Mouse (Mus musculus): Measurements from ENCODE around the gene Malrd1. TPM values are rescaled to one million over a fixed set of nuclear protein-coding genes. Genes with fewer than 3 reads are reported as not detected.

Malrd1 gene
- polyA plus RNA-seq, 1 experiment, result 0.07 TPM

- WGBS, result 85% methylated on average over 2 of the region's 2 CpGs
- no peak for DNase-seq
- TF ChIP-seq CTCF (IDR thresholded peaks at IDR 0.05; ENCODE audit: borderline replicate concordance, control insufficient read depth, extremely low read depth, insufficient read depth, low read length, poor library complexity), result no peak
- no peak for TF ChIP-seq POLR2A (IDR thresholded peaks at IDR 0.05; ENCODE audit: control insufficient read depth, extremely low read depth, insufficient read depth, low read length, poor library complexity)
- Histone ChIP-seq H3K4me1 (replicated peaks; ENCODE audit: control insufficient read depth, insufficient read depth, low read length) (no peaks in the 10 kb centered on the region), H3K27me3 (ENCODE audit: control insufficient read depth, insufficient read depth, low read length) (no peaks in the 10 kb centered on the region), H3K36me3 (ENCODE audit: control insufficient read depth, insufficient read depth, low read length) (no peaks in the 10 kb centered on the region), H3K4me3 (ENCODE audit: control insufficient read depth, insufficient read depth, low read length) (no peak overlapping the region), H3K27ac (ENCODE audit: control insufficient read depth, insufficient read depth, low read length) (no peak overlapping the region)
These were observed 683.7 kb downstream of the Malrd1 start for GRCm38 (mm10) chr2:16210016-16210415.

DNA sequence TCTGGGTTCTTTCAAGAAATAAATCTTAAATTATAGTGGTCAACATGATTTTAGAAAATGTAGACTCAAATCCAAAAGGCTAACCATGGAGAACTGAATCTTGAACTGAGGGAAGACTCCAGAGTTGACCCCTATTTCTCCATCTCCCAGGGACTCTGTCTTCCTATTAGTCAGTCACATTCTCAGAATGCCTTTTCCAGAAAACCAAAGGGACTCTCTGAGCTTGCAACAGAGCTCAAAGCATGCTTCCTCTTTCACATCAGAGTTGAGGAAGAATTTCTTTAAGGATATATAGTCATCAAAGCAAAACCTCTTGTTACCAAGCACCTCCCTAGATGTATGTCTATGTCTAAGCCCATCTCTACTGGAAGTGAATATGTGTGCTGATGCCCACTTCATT lies 686.5 kb downstream of the Malrd1 start:
- Histone ChIP-seq H3K4me3 (ENCODE audit: control insufficient read depth, insufficient read depth, low read length) (no peak overlapping the region), H3K4me1 (replicated peaks; ENCODE audit: control insufficient read depth, insufficient read depth, low read length) (no peaks in the 10 kb centered on the region), H3K27ac (ENCODE audit: control insufficient read depth, insufficient read depth, low read length) (no peak overlapping the region), H3K36me3 (ENCODE audit: control insufficient read depth, insufficient read depth, low read length) (no peaks in the 10 kb centered on the region), H3K27me3 (ENCODE audit: control insufficient read depth, insufficient read depth, low read length) (no peaks in the 10 kb centered on the region)
- DNase-seq, result no peak
- TF ChIP-seq CTCF (IDR thresholded peaks at IDR 0.05; ENCODE audit: borderline replicate concordance, control insufficient read depth, extremely low read depth, insufficient read depth, low read length, poor library complexity) (no peak), POLR2A (IDR thresholded peaks at IDR 0.05; ENCODE audit: control insufficient read depth, extremely low read depth, insufficient read depth, low read length, poor library complexity) (no peak)

DNA sequence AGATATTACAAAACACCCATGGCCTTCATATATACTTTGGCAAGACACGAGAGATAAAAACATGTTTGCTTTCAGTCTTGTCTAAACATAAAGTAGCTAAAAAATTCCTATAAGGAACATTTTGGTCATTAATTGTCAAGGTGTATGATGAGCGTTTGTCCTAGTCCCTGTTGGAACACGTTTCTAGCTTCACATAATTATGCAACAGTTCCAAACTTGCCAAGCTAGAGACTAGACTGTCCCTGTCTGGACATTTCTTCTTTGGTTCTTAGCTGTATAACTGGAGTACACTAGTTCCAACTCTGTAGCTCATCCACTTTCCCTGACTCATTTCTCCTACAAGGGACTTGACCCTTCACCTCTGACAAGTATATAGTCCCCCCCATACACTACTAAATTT lies 687.8 kb downstream of the Malrd1 start:
- whole genome bisulfite sequencing, result 94% methylated on average over 3 of the region's 3 CpGs
- TF ChIP-seq CTCF (IDR thresholded peaks at IDR 0.05; ENCODE audit: borderline replicate concordance, control insufficient read depth, extremely low read depth, insufficient read depth, low read length, poor library complexity) (no peak), POLR2A (IDR thresholded peaks at IDR 0.05; ENCODE audit: control insufficient read depth, extremely low read depth, insufficient read depth, low read length, poor library complexity) (no peak)

DNA sequence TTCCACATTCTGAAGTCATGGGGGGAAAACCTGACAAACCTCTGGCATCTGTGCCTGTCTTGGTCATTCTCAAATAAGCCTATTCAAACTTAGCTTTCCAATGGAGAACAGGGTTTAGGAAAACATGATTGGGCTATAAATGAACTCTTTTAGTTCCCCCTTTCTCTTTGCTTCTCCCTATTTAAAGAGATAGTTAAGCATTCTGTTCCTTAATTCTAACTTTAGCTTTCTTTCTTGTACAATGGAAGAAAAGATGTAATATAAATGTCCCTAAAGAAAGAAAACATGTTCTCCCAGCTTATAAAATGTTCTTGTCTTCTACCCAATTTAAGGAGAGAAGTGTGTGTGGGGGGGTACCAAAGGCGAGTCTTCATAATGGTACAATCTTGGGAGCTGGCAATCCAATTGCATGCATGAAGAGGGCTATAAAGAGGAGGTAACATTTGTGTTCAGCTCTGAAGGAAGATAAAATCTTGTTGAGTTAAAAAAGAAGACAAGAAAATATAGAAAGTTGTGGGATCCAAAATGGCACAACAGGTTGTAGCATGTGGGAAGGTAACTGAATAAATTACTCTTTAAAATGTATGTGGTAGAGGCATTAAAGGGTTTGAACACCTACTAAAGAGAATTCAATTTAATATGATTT lies 702.0 kb downstream of the Malrd1 start:
- TF ChIP-seq POLR2A (IDR thresholded peaks at IDR 0.05; ENCODE audit: control insufficient read depth, extremely low read depth, insufficient read depth, low read length, poor library complexity) (no peak), CTCF (IDR thresholded peaks at IDR 0.05; ENCODE audit: borderline replicate concordance, control insufficient read depth, extremely low read depth, insufficient read depth, low read length, poor library complexity) (no peak)
- 92% methylated on average over 1 of the region's 1 CpGs for WGBS
- no peak for DNase-seq
- Histone ChIP-seq H3K27me3 (ENCODE audit: control insufficient read depth, insufficient read depth, low read length) (no peaks in the 10 kb centered on the region), H3K36me3 (ENCODE audit: control insufficient read depth, insufficient read depth, low read length) (no peaks in the 10 kb centered on the region), H3K4me3 (ENCODE audit: control insufficient read depth, insufficient read depth, low read length) (no peak overlapping the region), H3K4me1 (replicated peaks; ENCODE audit: control insufficient read depth, insufficient read depth, low read length) (no peaks in the 10 kb centered on the region), H3K27ac (ENCODE audit: control insufficient read depth, insufficient read depth, low read length) (no peak overlapping the region)

More for the DNA sequence above, 687.8 kb downstream of the Malrd1 start:
- no peak for DNase-seq
- H3K36me3 ChIP-seq (ENCODE audit: control insufficient read depth, insufficient read depth, low read length), result no peaks in the 10 kb centered on the region
- no peak overlapping the region for H3K4me3 ChIP-seq (ENCODE audit: control insufficient read depth, insufficient read depth, low read length)
- no peaks in the 10 kb centered on the region for H3K4me1 ChIP-seq (replicated peaks; ENCODE audit: control insufficient read depth, insufficient read depth, low read length)
- no peaks in the 10 kb centered on the region for H3K27me3 ChIP-seq (ENCODE audit: control insufficient read depth, insufficient read depth, low read length)
- no peak overlapping the region for H3K27ac ChIP-seq (ENCODE audit: control insufficient read depth, insufficient read depth, low read length)

DNA sequence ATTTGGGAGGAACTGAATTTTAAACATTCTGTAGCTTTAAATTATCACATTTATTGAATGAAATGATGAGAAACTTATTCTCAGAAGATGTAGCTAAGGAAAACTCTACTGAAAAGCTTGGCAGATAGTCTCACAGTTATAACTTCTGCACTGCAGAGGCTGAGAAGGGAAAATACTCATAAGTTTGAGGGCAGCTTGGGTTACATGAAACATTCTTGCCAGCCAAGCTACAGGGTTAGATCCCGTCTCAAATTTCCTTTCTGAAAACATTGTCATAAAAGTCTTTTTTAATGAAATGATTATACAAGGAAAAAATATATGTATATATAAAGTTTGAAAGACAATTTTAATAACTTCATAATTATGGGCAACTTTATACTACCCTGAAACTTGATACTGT lies 714.6 kb downstream of the Malrd1 start:
- no peak overlapping the region for H3K4me3 ChIP-seq (ENCODE audit: control insufficient read depth, insufficient read depth, low read length)
- H3K36me3 ChIP-seq (ENCODE audit: control insufficient read depth, insufficient read depth, low read length), result no peaks in the 10 kb centered on the region
- TF ChIP-seq POLR2A (IDR thresholded peaks at IDR 0.05; ENCODE audit: control insufficient read depth, extremely low read depth, insufficient read depth, low read length, poor library complexity) (no peak), CTCF (IDR thresholded peaks at IDR 0.05; ENCODE audit: borderline replicate concordance, control insufficient read depth, extremely low read depth, insufficient read depth, low read length, poor library complexity) (no peak)
- no peaks in the 10 kb centered on the region for H3K27me3 ChIP-seq (ENCODE audit: control insufficient read depth, insufficient read depth, low read length)
- H3K27ac ChIP-seq (ENCODE audit: control insufficient read depth, insufficient read depth, low read length), result no peak overlapping the region
- no peaks in the 10 kb centered on the region for H3K4me1 ChIP-seq (replicated peaks; ENCODE audit: control insufficient read depth, insufficient read depth, low read length)
- WGBS, result 100% methylated on average over 1 of the region's 1 CpGs
- DNase-seq, result no peak

GRCm38 (mm10) chr2:16243097-16243496 lies 716.8 kb downstream of the Malrd1 start:
- Histone ChIP-seq H3K36me3 (ENCODE audit: control insufficient read depth, insufficient read depth, low read length) (no peaks in the 10 kb centered on the region), H3K27me3 (ENCODE audit: control insufficient read depth, insufficient read depth, low read length) (no peaks in the 10 kb centered on the region), H3K4me3 (ENCODE audit: control insufficient read depth, insufficient read depth, low read length) (no peak overlapping the region), H3K27ac (ENCODE audit: control insufficient read depth, insufficient read depth, low read length) (no peak overlapping the region), H3K4me1 (replicated peaks; ENCODE audit: control insufficient read depth, insufficient read depth, low read length) (no peaks in the 10 kb centered on the region)
- 87% methylated on average over 2 of the region's 2 CpGs for WGBS
- DNase-seq, result no peak
- TF ChIP-seq POLR2A (IDR thresholded peaks at IDR 0.05; ENCODE audit: control insufficient read depth, extremely low read depth, insufficient read depth, low read length, poor library complexity), result no peak
- TF ChIP-seq CTCF (IDR thresholded peaks at IDR 0.05; ENCODE audit: borderline replicate concordance, control insufficient read depth, extremely low read depth, insufficient read depth, low read length, poor library complexity), result no peak

GRCm38 (mm10) chr2:16248861-16249260 lies 722.6 kb downstream of the Malrd1 start:
- TF ChIP-seq CTCF (IDR thresholded peaks at IDR 0.05; ENCODE audit: borderline replicate concordance, control insufficient read depth, extremely low read depth, insufficient read depth, low read length, poor library complexity) (no peak), POLR2A (IDR thresholded peaks at IDR 0.05; ENCODE audit: control insufficient read depth, extremely low read depth, insufficient read depth, low read length, poor library complexity) (no peak)
- Histone ChIP-seq H3K4me3 (ENCODE audit: control insufficient read depth, insufficient read depth, low read length) (no peak overlapping the region), H3K4me1 (replicated peaks; ENCODE audit: control insufficient read depth, insufficient read depth, low read length) (no peaks in the 10 kb centered on the region), H3K27me3 (ENCODE audit: control insufficient read depth, insufficient read depth, low read length) (no peaks in the 10 kb centered on the region), H3K36me3 (ENCODE audit: control insufficient read depth, insufficient read depth, low read length) (no peaks in the 10 kb centered on the region), H3K27ac (ENCODE audit: control insufficient read depth, insufficient read depth, low read length) (no peak overlapping the region)
- WGBS, result 74% methylated on average over 3 of the region's 3 CpGs
- DNase-seq, result no peak
